Mouse (Mus musculus): ENCODE data around the gene Ralgds. TPM values are rescaled to one million over a fixed set of nuclear protein-coding genes. Genes with fewer than 3 reads are reported as not detected.
A peak's percentile ranks its signal among the peaks of the same experiment; 100 is the strongest.

The Ralgds gene
- total and polyA plus RNA-seq, 2 experiments from 2014 or later = 76.8 to 266 TPM

- 0 out of 2 replicates have a peak overlapping the region, but pooled peaks have one; percentile 86 for H3K27ac ChIP-seq
- TF ChIP-seq CTCF (IDR thresholded peaks at IDR 0.05; ENCODE audit: low read depth) = no peak
- WGBS = 74% methylated on average over 8 of the region's 8 CpGs
- no peak overlapping the region for H3K4me2 ChIP-seq (ENCODE audit: low read depth, low read length)
- H3K36me3 ChIP-seq (ENCODE audit: insufficient read depth, low read length) = peaks cover 35% of the 10 kb centered on the region
- H3K9ac ChIP-seq (replicated peaks; ENCODE audit: low read length) = no peak overlapping the region
- H3K9me3 ChIP-seq (ENCODE audit: low read length) = no peaks in the 10 kb centered on the region
- ATAC-seq (no peak), DNase-seq (ENCODE audit: low spot score) (no peak)
- H3K4me3 ChIP-seq (ENCODE audit: low read length) = no peak overlapping the region
- H3K4me1 ChIP-seq (ENCODE audit: insufficient read depth, low read length) = peaks cover 42% of the 10 kb centered on the region
- H3K27me3 ChIP-seq (ENCODE audit: insufficient read depth, low read length) = no peaks in the 10 kb centered on the region
These were observed 27.8 kb downstream of the Ralgds start for GRCm38 (mm10) chr2:28540587-28541227.

GRCm38 (mm10) chr2:28543894-28544293, 31.0 kb downstream of the Ralgds start:
- Histone ChIP-seq H3K36me3 (ENCODE audit: insufficient read depth, low read length) (peaks cover 55% of the 10 kb centered on the region), H3K4me3 (ENCODE audit: low read length) (no peak overlapping the region), H3K27me3 (ENCODE audit: insufficient read depth, low read length) (no peaks in the 10 kb centered on the region), H3K4me1 (ENCODE audit: insufficient read depth, low read length) (peaks cover 17% of the 10 kb centered on the region), H3K9me3 (ENCODE audit: low read length) (no peaks in the 10 kb centered on the region), H3K9ac (replicated peaks; ENCODE audit: low read length) (no peak overlapping the region), H3K4me2 (ENCODE audit: low read depth, low read length) (no peak overlapping the region), H3K27ac (peak overlapping the region; percentile 41; the same call in 1 of the 2 replicates)
- TF ChIP-seq CTCF (IDR thresholded peaks at IDR 0.05; ENCODE audit: low read depth) = no peak
- DNase-seq (ENCODE audit: low spot score) = peak; percentile 51
- 67% methylated on average over 8 of the region's 8 CpGs for WGBS
- ATAC-seq = no peak

- H3K9me3 ChIP-seq (ENCODE audit: low read length) = no peaks in the 10 kb centered on the region
- peak overlapping the region; percentile 62; the same call in 1 of the 2 replicates for H3K27ac ChIP-seq
- H3K4me1 ChIP-seq (ENCODE audit: insufficient read depth, low read length) = no peaks in the 10 kb centered on the region
- no peaks in the 10 kb centered on the region for H3K27me3 ChIP-seq (ENCODE audit: insufficient read depth, low read length)
- H3K9ac ChIP-seq (replicated peaks; ENCODE audit: low read length) = no peak overlapping the region
- no peak for TF ChIP-seq CTCF (IDR thresholded peaks at IDR 0.05; ENCODE audit: low read depth)
- H3K4me2 ChIP-seq (ENCODE audit: low read depth, low read length) = no peak overlapping the region
- peak; percentile 38 for ATAC-seq
- H3K4me3 ChIP-seq (ENCODE audit: low read length) = no peak overlapping the region
- peaks cover 76% of the 10 kb centered on the region for H3K36me3 ChIP-seq (ENCODE audit: insufficient read depth, low read length)
- peak; percentile 87 for DNase-seq (ENCODE audit: low spot score)
These were observed 33.1 kb downstream of the Ralgds start for GRCm38 (mm10) chr2:28545976-28546375.

- Histone ChIP-seq H3K27me3 (ENCODE audit: insufficient read depth, low read length) (no peaks in the 10 kb centered on the region), H3K36me3 (ENCODE audit: insufficient read depth, low read length) (peaks cover 82% of the 10 kb centered on the region), H3K9me3 (ENCODE audit: low read length) (no peaks in the 10 kb centered on the region), H3K4me2 (ENCODE audit: low read depth, low read length) (no peak overlapping the region), H3K4me3 (ENCODE audit: low read length) (no peak overlapping the region), H3K4me1 (ENCODE audit: insufficient read depth, low read length) (no peaks in the 10 kb centered on the region), H3K27ac (peak overlapping the region; percentile 62; the same call in 1 of the 2 replicates), H3K9ac (replicated peaks; ENCODE audit: low read length) (no peak overlapping the region)
- no peak for ATAC-seq
- no peak for TF ChIP-seq CTCF (IDR thresholded peaks at IDR 0.05; ENCODE audit: low read depth)
- no peak for DNase-seq (ENCODE audit: low spot score)
- 64% methylated on average over 6 of the region's 6 CpGs for WGBS
These were observed 33.6 kb downstream of the Ralgds start for GRCm38 (mm10) chr2:28546560-28546959.

- ATAC-seq (peak; percentile 41), DNase-seq (ENCODE audit: low spot score) (peak; percentile 87)
- Histone ChIP-seq H3K9me3 (ENCODE audit: low read length) (no peaks in the 10 kb centered on the region), H3K4me1 (ENCODE audit: insufficient read depth, low read length) (no peaks in the 10 kb centered on the region), H3K36me3 (ENCODE audit: insufficient read depth, low read length) (peaks cover 85% of the 10 kb centered on the region), H3K27ac (peak overlapping the region; percentile 62; the same call in 1 of the 2 replicates), H3K4me3 (ENCODE audit: low read length) (no peak overlapping the region), H3K4me2 (ENCODE audit: low read depth, low read length) (no peak overlapping the region), H3K27me3 (ENCODE audit: insufficient read depth, low read length) (no peaks in the 10 kb centered on the region), H3K9ac (replicated peaks; ENCODE audit: low read length) (no peak overlapping the region)
- WGBS = 52% methylated on average over 11 of the region's 11 CpGs
- TF ChIP-seq CTCF (IDR thresholded peaks at IDR 0.05; ENCODE audit: low read depth) = peak; percentile 98
These were observed 34.6 kb downstream of the Ralgds start for GRCm38 (mm10) chr2:28547237-28548172.

- no peak for TF ChIP-seq CTCF (IDR thresholded peaks at IDR 0.05; ENCODE audit: low read depth)
- Histone ChIP-seq H3K9ac (replicated peaks; ENCODE audit: low read length) (no peak overlapping the region), H3K36me3 (ENCODE audit: insufficient read depth, low read length) (peaks cover 87% of the 10 kb centered on the region), H3K4me2 (ENCODE audit: low read depth, low read length) (no peak overlapping the region), H3K4me3 (ENCODE audit: low read length) (no peak overlapping the region), H3K27me3 (ENCODE audit: insufficient read depth, low read length) (no peaks in the 10 kb centered on the region), H3K4me1 (ENCODE audit: insufficient read depth, low read length) (no peaks in the 10 kb centered on the region), H3K9me3 (ENCODE audit: low read length) (no peaks in the 10 kb centered on the region), H3K27ac (no peak overlapping the region)
- WGBS = 89% methylated on average over 13 of the region's 13 CpGs
- DNase-seq (ENCODE audit: low spot score) = no peak
- no peak for ATAC-seq
These were observed 36.2 kb downstream of the Ralgds start for GRCm38 (mm10) chr2:28549157-28549556.

Data from hindbrain, postnatal 0 days (tissue).